Mouse (Mus musculus): ENCODE data around the gene Hap1.
"Not testable (repeated sequence)": the region's sequence is repeated elsewhere in the genome, so short reads cannot be mapped to it uniquely, and the experiment has no call there.

The Hap1 gene

GRCm38 (mm10) chr11:100355151-100355951 is 577 bp downstream of the Hap1 start:
- DNase-seq = peak; percentile 69

DNA sequence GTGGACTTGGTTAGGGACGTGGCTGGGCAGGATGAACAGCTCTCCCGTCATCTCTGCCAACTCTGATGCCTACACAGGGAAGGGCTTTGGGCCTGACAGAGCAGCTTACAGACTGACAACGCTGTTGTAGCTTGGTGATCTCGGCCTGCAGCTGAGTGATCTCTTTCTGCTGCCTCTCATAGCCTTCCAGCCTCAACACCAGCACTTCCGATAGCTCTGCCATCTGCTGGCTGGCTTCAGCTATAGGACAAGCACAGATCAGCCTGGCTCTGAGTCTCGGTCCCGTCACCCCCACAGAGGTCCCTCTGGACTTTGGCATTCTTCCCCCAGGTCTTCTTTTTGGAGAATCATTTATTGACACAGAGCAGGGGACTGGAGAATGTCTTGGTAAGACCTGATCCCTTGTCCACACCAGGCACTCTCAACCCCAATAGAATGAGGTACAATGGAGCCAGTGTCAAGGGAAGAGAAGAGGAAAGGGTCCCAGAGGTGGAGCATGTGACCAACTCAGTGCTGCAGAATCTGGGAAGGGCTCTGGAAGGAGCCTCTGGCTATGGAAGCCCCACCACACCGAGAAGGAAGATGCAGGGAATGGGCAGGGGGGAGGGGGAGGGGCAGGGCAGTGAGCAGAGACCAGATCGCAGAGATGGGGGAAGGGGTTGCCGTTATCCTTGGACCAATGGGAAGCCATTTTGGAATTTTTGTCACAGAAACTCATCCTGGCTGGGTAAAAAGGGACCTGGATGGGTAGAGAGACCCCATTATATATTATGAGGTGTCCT is 3.7 kb downstream of the Hap1 start:
- peak; percentile 41 for DNase-seq

GRCm38 (mm10) chr11:100344269-100344668 is 11.7 kb downstream of the Hap1 start:
- DNase-seq = no peak

DNA sequence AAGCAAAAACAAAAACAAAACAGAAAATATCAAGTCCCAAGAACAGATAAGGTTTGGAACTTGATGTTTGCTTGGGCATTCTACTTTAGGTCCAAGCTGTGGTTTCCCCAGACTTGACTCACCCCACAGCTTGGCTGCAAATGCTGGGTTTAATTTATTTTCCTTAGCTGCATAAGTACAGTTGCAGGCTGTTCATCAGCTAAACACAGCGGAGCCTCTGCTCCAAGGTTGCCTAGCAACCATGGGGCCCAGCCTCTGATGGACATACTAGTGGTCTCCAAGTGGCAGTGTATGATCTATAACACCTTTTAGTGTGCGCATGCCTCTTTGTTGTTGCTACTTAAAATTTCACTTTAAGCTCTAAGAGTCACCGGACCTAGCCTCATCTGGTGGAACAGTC is 20.2 kb downstream of the Hap1 start:
- no peak for DNase-seq

DNA sequence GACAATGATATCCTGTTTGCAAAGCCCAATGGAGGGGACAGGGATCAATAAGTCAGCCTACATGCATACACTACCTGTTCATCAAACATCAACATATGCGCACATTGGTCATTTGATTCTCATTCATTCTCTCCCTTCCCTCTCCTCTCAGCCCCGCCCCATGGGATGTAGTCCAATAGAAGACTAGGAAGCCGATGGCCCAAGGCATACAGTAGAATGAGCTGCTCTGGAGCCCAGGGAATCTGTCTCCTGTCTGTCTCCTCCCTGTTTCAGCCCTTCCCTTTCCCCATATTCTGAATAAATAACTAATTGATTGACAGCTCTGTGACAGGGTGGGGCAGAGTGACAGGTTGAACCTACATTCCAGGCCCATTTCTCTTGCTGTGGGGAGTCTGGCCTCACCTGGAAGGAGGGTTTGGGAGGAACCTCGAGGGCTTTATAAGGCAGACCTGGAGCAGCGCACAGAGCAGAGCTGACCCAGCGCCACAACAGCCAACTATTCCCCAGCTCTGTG is 21.9 kb downstream of the Hap1 start, which contains the start of gene Gast:
TSS of gene Gast (plus strand) at position 464 of the 514 bp plus-strand sequence.
- no peak for DNase-seq

GRCm38 (mm10) chr11:100332766-100333515 is 23.0 kb downstream of the Hap1 start:
- no peak for DNase-seq

DNA sequence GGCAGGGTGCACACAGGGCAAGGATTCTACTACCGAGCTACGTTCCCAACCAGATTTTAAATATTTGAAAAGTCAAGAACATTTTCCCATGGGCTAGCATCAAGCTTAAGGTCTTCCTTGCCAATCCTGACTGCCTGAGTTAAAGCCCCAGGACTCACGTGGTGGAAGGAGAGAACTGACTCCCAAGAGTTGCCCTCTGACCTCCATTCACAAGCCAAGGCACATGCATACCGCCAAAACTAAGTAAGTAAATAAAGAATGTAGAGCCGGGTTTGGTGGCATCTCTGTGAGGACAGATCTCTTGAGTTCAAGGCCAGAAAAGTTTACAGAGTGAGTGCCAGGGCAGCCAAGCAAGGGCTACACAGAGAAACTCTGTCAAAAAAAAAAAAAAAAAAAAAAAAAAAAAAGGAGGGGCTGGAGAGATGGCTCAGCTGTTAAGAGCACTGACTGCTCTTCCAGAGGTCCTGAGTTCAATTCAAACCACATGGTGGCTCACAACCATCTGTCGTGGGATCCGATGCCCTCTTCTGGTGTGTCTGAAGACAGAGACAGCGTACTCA is 25.0 kb downstream of the Hap1 start:
- DNase-seq = not testable (repeated sequence)

DNA sequence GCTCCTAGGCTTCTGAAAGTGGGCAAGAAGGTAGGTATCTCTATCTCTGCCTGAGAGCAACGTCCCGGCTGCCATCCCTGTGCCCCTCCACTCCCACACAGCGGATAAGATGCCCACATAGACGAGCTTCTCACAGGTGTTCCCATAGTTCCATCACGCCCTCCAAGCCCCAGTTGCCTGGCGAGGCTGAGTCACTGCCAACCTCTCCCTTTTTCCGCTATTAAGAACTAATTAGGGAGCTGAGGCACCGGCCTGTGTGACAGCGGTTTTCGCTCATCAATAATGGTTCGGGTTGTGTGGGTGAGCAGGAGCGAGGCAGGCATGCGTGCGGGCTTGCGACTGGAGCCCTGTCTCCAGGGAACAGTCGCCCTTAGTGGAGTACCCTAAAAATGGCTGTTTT is 25.7 kb downstream of the Hap1 start:
- DNase-seq = no peak

DNA sequence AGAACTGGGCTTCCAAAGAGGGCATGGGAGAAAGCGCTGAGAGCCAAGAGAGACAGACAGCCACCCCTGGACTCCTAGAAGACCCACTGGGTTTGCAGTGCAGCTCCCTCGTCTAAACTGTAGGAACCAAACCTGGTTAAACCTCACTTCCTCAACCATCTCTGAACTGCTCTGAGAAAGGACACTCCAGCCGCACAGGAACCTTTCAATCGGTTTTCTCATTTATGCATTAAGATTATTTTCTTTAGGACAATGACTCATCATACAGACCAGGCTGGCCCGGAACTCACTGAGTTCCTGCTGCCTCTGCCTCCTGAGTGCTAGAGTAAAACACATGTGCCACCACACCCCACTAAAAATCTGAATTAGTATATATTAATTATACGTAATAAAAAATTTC is 28.2 kb downstream of the Hap1 start:
- DNase-seq = no peak

DNA sequence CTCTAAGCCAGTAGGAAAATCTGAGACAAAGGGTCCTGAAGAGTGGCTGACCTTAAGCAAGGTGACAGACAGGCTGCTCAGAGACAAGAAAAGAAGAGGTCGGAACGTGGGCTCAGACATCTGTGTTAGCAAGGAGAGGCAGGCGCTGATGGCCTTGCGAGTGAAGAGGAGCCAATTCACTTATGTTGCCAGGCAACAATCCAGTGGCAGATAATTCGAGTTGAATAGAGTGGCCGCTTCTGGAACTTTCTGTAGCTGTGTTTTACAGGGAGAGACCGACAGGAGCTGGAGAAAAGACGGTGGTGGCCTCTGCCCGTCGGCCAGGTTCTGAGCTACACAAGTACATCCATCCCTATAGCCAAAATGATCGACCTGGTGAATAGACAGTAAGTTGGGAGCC is 28.6 kb downstream of the Hap1 start:
- DNase-seq = no peak

GRCm38 (mm10) chr11:100325062-100325629 is 30.8 kb downstream of the Hap1 start:
- DNase-seq = no peak

- DNase-seq = peak; percentile 67
Measured at GRCm38 (mm10) chr11:100323578-100323977, 32.4 kb downstream of the Hap1 start.

- no peak for DNase-seq
Measured at GRCm38 (mm10) chr11:100322591-100323258, 33.2 kb downstream of the Hap1 start.

DNA sequence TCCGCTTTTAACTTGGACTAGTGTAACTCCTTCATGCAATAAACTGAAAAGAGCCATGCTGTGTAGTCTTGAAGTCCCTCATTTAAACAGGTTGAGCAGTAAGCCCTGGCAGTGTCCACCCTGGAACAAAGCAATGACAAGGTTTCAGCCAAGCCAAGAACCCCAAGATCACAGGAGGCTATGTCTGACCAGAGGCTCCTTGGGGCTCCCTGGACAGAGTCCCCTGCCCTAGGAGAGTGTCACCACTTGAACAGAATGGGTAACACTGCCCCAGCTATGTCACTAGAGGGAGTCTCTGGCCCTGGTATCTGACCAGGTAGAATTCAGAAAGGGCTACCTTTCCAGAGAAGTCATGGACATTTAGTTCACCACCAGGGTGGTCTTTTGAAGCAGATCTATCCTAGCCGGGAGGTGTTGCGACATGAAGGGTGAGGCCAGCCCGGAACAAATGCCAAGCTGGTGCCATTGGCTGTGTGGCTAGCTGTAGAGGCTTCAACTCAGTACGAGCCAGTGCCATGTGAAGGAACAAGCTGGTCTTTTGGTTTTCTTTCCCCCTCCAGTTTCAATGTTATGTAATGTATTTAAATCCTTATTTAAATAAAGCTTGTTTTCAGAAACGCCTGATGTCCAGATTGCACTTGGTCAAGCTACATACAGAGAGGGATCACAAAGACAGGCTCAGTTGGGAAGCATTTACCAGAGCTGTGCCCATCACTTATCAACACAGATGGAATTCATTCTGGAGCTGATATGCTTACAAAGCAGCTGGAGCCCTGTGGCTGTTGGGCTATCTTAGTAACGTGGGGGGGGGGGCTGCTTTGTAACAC is 34.2 kb downstream of the Hap1 start:
- DNase-seq = peak; percentile 56

DNA sequence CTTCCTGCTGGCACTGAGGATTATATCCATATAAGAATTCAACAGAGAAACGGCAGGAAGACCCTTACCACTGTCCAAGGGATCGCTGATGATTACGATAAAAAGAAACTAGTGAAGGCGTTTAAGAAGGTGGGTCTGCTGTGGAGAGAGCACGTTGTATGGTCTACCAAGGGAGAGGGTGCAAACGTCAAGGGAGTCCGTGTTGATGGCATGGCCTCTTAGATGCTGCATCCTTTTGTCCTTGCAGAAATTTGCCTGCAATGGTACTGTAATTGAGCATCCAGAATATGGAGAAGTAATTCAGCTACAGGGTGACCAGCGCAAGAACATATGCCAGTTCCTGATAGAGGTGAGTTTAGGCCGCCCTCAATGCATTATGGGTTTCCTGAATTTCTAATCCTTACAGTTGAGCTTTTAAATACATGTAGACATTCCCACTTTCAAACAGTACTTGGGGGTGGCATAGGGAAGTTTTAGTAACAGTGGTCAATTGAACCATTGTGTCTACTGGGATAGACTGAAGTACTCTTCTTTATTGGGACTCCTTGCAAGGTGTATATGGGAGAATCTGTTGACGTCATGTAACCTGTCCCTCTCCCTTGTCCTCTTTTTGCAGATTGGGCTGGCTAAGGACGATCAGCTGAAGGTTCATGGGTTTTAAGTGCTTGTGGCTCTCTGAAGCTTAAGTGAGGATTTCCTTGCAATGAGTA is 35.1 kb downstream of the Hap1 start:
- DNase-seq = peak; percentile 59

DNA sequence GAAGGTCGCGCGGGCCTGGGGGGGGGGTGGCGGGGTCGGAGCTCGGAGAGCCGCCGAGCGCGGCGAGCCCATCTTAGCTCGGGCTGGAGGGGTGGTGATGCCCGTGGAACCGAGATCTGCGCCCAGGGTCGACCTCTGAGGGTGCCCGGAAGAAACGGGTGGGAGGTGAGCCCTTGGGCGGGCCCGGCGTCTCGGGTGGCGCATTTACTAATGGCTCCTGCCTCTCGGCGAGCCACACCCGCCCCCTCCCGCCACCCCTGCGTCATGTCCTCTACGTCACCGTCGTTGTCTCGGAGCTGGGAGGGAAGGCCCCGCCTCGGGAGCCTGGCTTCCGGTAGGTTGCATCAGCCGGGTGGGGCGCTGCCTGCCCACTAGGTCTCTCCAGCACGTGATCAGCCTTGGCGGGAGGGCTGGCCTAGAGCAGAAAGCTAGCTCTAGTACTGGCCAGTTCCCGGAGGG is 35.7 kb downstream of the Hap1 start:
- DNase-seq = peak; percentile 95

DNA sequence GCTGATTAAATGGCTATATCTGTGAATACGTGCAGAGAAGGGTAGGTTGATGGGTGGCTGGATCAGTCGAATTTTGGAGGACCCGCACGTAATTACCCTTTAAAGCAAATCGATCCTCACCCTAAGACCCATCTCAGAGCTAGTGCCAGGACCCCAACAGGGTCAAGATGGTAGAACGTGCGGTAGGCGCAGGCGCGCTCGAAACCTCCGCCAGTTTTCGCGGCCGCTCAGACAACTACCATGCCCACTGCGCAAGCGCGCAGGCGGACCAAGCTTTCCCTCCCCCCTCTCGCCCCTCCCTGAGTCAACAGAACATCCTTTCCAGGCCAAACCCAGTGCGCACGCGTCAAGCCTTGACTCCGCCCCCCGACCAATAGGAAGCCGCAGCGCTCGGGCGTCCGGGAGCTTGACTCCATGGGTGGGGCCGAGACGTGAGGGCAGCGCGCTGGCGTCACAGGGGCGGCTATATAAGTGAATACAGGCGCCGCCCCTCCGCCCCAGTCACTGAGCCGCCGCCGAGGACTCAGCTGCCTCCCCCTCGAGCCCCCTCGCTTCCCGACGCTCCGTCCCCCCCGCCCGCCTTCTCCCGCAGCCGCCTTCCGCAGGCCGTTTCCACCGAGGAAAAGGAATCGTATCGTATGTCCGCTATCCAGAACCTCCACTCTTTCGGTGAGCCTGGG is 36.3 kb downstream of the Hap1 start, which contains the start of gene Eif1:
TSS of gene Eif1 (plus strand) at position 394 of the 680 bp plus-strand sequence.
- DNase-seq = peak; percentile 100

DNA sequence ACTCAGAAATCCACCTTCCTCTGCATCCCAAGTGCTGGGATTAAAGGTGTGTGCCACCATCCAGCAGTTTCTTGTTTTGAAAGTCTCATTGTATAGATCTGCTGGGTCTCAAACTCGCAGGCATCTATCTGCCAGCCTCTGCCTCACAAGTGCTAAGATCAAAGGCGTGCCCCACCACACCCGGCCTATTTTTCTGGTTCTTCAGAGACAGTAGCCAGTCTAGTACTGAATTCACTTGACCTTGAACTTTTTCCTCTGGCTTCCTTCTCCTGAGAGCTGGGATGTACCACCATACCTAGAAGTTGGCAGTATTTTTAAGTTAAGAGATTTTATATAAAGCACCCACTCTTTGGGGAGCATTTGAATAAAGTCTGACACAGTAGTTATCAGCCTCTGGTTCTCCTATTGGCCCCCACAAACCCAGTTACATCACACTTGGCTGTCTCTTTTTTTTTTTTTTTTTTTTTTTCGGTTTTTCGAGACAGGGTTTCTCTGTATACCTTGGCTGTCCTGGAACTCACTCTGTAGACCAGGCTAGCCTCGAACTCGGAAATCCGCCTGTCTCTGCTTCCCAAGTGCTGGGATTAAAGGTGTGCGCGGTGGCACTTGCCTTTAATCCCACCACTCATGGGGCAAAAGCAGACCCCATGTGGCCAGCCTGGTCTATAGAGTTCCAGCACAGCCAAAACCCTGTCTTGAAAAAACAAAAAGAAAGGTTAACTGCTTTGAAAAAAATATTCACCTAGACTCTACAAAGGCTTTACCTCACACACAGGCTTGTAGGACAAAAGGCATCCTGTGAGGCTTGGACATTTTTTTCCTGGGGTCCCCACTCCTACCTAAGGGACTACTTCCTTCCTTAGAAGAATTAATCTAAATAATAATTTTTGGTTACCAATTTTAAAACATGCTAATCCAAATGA is 37.1 kb downstream of the Hap1 start:
- peak; percentile 66 for DNase-seq
